Mouse (Mus musculus): Measurements from ENCODE around the gene Ppil1. TPM values are rescaled to one million over a fixed set of nuclear protein-coding genes. Genes with fewer than 3 reads are reported as not detected.

Ppil1 gene
- total RNA-seq, 2 experiments from 2014 or later = 31.2 to 34.1 TPM

DNA sequence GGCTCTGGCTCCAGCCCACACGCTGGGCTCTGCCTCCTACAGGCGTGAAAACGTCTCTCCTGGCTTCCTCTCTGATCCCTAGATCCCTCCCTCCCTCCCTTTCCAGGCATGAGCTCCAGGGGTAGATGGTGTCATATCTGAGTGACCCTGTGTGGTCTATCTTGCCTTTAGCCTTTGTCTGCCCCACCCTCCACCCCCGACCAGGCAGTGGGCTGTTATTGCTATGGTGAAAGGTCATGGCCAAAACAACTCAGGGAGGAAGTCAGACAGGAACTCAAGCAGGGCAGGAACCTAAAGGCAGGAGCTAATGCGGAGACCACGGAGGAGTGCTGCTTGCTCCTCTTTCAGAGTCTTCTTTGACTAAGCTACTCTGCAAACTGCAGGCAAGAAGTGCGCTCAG is 52.1 kb downstream of the Ppil1 start:
- intact Hi-C loops (cut with DNase I) = no loop called here
- DNase-seq = no peak

DNA sequence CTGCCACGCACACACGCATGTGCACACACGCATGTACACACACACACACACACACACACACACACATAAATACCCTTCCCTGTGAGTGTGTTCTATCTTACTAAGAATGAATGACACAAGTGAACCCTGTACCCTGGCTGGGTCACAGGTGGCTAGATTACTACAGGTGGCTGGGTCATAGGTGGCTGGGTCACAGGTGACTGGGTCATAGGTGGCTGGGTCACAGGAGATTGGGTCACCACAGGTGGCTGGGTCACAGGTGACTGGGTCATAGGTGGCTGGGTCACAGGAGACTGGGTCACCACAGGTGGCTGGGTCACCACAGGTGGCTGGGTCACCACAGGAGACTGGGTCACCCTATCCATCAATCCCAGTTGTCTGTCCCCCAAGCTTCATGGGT is 53.9 kb downstream of the Ppil1 start:
- DNase-seq = no peak
- intact Hi-C loops (cut with DNase I) = no loop called here

DNA sequence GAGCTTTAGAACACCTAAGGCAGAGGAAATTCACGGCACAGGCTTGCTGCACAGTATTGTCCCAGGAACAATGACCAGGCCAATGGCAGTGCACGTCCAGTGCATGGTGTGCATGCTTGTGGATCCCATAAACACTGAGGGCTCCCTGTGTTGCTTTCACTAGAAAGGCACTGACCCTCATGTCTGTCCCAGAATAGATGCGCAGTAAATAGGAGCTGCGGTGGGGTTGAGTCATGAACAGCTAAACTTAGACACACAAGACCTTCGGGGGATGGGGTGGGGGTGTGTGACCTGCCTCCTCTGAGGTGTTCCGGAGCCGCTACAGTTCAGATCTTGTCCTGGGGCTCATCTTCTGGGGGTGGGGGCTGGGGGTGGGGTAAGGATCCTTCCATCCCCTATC is 57.9 kb downstream of the Ppil1 start:
- DNase-seq = peak; percentile 18 to 44

DNA sequence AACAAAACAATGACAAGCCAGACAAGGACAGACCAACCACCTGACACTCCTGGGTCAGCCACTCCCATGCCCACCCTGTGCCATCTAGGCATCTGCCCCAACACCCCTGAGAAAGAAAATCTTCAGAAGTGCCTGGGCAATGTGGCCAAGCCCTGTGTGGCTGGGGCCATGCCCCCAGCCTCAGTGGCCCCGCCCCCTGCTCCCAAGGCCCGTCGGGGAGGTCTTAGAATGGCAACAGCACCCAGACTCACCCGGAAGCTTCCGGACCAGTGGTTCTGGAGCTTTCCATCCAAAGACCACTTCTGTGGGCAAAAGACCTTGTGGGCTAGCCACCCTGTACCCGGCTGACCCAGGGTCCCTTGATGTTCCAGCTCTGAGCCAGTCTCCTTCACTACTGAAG is 61.4 kb downstream of the Ppil1 start:
- no peak for DNase-seq
- intact Hi-C loops (cut with DNase I) = no loop called here

More for the DNA sequence above, 57.9 kb downstream of the Ppil1 start:
- intact Hi-C loops (cut with DNase I) = no loop called here

Other genes with a start within 250 kb of the Ppil1 start
- 100 to 1,000 TPM; 152 to 159 TPM for gene Srsf3, start 231.6 kb downstream of the Ppil1 start, total RNA-seq (2021)
- gene Cdkn1a, start 173.2 kb downstream of the Ppil1 start, total RNA-seq (2021) = 100 to 1,000 TPM in 1 of 2 experiments, 10 to 100 TPM in 1; 46.2 to 180 TPM
- under 1 TPM; 0.34 to 0.87 TPM for gene Rab44, start 150.0 kb downstream of the Ppil1 start, total RNA-seq (2021)
- gene Cpne5, start 26.0 kb downstream of the Ppil1 start, total RNA-seq (2021) = 1 to 10 TPM; 2.7 to 5.7 TPM
- 100 to 1,000 TPM; 193 to 194 TPM for gene BC004004, start 4.6 kb upstream of the Ppil1 start, total RNA-seq (2021)
- 10 to 100 TPM; 26.9 to 33.9 TPM for gene Pi16, start 53.5 kb upstream of the Ppil1 start, total RNA-seq (2021)
- gene Mtch1, start 83.7 kb upstream of the Ppil1 start, total RNA-seq (2021) = 100 to 1,000 TPM; 345 to 350 TPM
- 1 to 10 TPM; 2.5 to 2.6 TPM for gene Fgd2, start 96.7 kb upstream of the Ppil1 start, total RNA-seq (2021)
- gene Pim1, start 226.6 kb upstream of the Ppil1 start, total RNA-seq (2021) = 10 to 100 TPM; 40.6 to 51.5 TPM